Mouse (Mus musculus) C2C12 (cell line): ENCODE measurements around the gene Plrg1.

Source experiments
- CEBPB ChIP-seq: IDR thresholded peaks from one replicate; pipeline ENCODE4 v1.6.1; 2011; ENCODE audit warnings: low read depth, mild to moderate bottlenecking, control low read depth, moderate library complexity
- CTCF ChIP-seq: IDR thresholded peaks from one replicate; pipeline ENCODE4 v1.5.1; 2011; ENCODE audit not compliant: control insufficient read depth, insufficient read depth, insufficient read length
- MYOG ChIP-seq: IDR thresholded peaks from one replicate; pipeline ENCODE4 v1.6.1; 2011; ENCODE audit not compliant: control insufficient read depth, insufficient read length; ENCODE audit errors: extremely low read depth

- no peak for TF ChIP-seq CTCF
- no peak for TF ChIP-seq CEBPB
- TF ChIP-seq MYOG: no peak
Measured at GRCm38 (mm10) chr3:83007557-83007956, 47.8 kb upstream of the Plrg1 start, which contains the start of gene Fgg.
